Mouse (Mus musculus) spleen, postnatal 4 days (tissue): ENCODE data around the gene Olfr120.
"Not testable (repeated sequence)": the region's sequence is repeated elsewhere in the genome, so short reads cannot be mapped to it uniquely, and the experiment has no call there.

Experiments
- DNase-seq, 2 experiments: peaks; one replicate each; pipeline ENCODE4 v3.0.0; 2022; ENCODE audit warnings: low spot score in 2 of 2

Gene Olfr120

DNA sequence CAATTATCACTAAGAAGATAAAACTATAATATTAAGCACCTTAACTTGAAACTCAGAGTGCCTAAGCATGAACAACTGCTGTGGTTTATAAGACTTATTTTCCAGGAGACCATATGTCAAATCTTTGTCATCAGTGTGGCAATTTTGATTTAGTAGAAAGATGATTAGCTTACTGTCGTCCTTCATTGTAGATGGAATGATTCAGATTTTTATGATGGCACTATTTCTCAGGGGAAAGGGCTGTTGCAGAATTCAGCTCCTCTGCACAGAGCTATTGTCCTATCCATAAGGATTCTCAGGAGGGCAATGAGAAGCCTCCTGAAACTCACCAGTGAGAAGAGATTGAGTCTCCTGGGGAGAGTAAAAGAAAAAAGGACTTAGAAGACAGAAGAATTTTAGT is at the start of gene Olfr120:
TSS of gene Olfr120 (plus strand) at position 301 of the 400 bp plus-strand sequence.
- no peak for DNase-seq

DNA sequence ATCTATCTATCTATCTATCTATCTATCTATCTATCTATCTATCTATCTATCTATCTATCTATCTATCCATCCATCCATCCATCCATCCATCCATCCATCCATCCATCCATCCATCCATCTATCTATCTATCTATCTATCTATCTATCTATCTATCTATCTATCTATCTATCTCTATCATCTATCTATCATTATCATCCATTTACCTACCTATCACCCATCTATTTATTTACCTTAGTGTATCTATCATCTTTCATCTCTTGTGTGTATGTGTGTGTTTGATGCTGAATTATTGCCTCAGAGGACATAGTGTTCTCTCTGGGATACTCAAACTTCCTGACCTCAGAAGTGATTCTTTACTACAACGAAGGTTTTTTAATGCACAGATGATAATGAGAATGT is 25.3 kb upstream of the Olfr120 start, which contains the start of gene Olfr119:
TSS of gene Olfr119 (plus strand) at position 301 of the 400 bp plus-strand sequence.
- not testable (repeated sequence) for DNase-seq

DNA sequence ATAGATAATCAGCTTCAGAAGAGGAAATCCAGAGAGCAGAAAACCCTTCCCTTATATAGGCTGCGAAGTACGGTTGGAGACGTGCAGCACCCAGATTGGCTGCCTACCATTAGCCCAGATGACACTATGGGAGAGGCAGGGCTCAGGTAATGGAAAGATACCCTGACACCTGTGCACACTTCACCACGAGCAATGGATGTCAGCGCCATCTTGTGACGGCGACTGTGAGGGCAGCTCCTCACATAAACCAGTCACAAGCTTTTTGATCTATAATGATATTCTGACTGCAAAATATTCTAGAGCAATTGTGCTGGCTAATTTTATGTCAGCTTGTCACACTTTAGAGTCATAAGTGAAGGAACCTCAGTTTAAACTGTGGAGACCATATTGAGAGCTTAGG is 16.5 kb downstream of the Olfr120 start:
- no peak for DNase-seq

DNA sequence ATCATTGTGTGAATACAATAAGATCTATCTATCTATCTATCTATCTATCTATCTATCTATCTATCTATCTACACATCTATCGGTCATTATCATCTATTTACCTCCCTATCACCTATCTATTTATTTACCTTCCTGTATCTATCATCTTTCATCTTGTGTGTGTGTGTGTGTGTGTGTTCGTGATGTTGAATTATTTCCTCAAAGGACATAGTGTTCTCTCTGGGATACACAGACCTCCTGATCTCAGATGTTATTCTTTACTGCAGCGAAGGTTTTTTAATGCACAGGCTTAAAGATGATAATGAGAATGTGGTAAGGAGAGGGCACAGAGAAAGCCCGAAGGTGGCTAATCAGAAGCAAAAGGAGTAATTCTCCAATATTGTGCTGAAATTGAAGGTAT is 46.7 kb downstream of the Olfr120 start, which contains the start of gene Olfr122:
TSS of gene Olfr122 (plus strand) at position 301 of the 400 bp plus-strand sequence.
- no peak for DNase-seq
